Mouse (Mus musculus): ENCODE data around the gene Slc2a6. TPM values are rescaled to one million over a fixed set of nuclear protein-coding genes. Genes with fewer than 3 reads are reported as not detected.

The Slc2a6 gene
- polyA plus RNA-seq (2014; fragmentation: Illumina TruSeq; extraction: RNeasy Lipid Tissue Mini Kit (QIAGEN cat#74804); ENCODE audit: low replicate concordance) = not detected

GRCm38 (mm10) chr2:27027618-27028436 is at the start of gene Slc2a6:
Slc2a6 (minus strand) TSS chr2:27027998.

GRCm38 (mm10) chr2:27071978-27072377 is 44.2 kb upstream of the Slc2a6 start, which contains the start of gene Mymk:
Mymk (minus strand) TSS chr2:27072179.

GRCm38 (mm10) chr2:27009714-27010244 is 18.0 kb downstream of the Slc2a6 start, which contains the start of gene Cacfd1:
Cacfd1 (plus strand) TSS chr2:27009926.

GRCm38 (mm10) chr2:26973116-26973515 is 54.7 kb downstream of the Slc2a6 start, which contains the start of gene Adamts13:
Adamts13 (plus strand) TSS chr2:26973416.

Other genes with a start within 250 kb of the Slc2a6 start
- gene Abo, start 163.0 kb downstream of the Slc2a6 start, polyA plus RNA-seq (2014; fragmentation: Illumina TruSeq; extraction: RNeasy Lipid Tissue Mini Kit (QIAGEN cat#74804); ENCODE audit: low replicate concordance) = not detected
- gene Surf6, start 125.1 kb downstream of the Slc2a6 start, polyA plus RNA-seq (2014; fragmentation: Illumina TruSeq; extraction: RNeasy Lipid Tissue Mini Kit (QIAGEN cat#74804); ENCODE audit: low replicate concordance) = 5.5 TPM
- 5.4 TPM for gene Med22, start 117.3 kb downstream of the Slc2a6 start, polyA plus RNA-seq (2014; fragmentation: Illumina TruSeq; extraction: RNeasy Lipid Tissue Mini Kit (QIAGEN cat#74804); ENCODE audit: low replicate concordance)
- 33.3 TPM for gene Rpl7a, start 117.2 kb downstream of the Slc2a6 start, polyA plus RNA-seq (2014; fragmentation: Illumina TruSeq; extraction: RNeasy Lipid Tissue Mini Kit (QIAGEN cat#74804); ENCODE audit: low replicate concordance)
- gene Surf2, start 111.6 kb downstream of the Slc2a6 start, polyA plus RNA-seq (2014; fragmentation: Illumina TruSeq; extraction: RNeasy Lipid Tissue Mini Kit (QIAGEN cat#74804); ENCODE audit: low replicate concordance) = 3.6 TPM
- gene Surf1, start 111.5 kb downstream of the Slc2a6 start, polyA plus RNA-seq (2014; fragmentation: Illumina TruSeq; extraction: RNeasy Lipid Tissue Mini Kit (QIAGEN cat#74804); ENCODE audit: low replicate concordance) = 21.3 TPM
- 186 TPM for gene Surf4, start 94.1 kb downstream of the Slc2a6 start, polyA plus RNA-seq (2014; fragmentation: Illumina TruSeq; extraction: RNeasy Lipid Tissue Mini Kit (QIAGEN cat#74804); ENCODE audit: low replicate concordance)
- gene Stkld1, start 94.0 kb downstream of the Slc2a6 start, polyA plus RNA-seq (2014; fragmentation: Illumina TruSeq; extraction: RNeasy Lipid Tissue Mini Kit (QIAGEN cat#74804); ENCODE audit: low replicate concordance) = not detected
- gene Rexo4, start 63.6 kb downstream of the Slc2a6 start, polyA plus RNA-seq (2014; fragmentation: Illumina TruSeq; extraction: RNeasy Lipid Tissue Mini Kit (QIAGEN cat#74804); ENCODE audit: low replicate concordance) = 56.6 TPM
- gene Adamts13, start 54.6 kb downstream of the Slc2a6 start, polyA plus RNA-seq (2014; fragmentation: Illumina TruSeq; extraction: RNeasy Lipid Tissue Mini Kit (QIAGEN cat#74804); ENCODE audit: low replicate concordance) = not detected
- 14.2 TPM for gene Cacfd1, start 18.1 kb downstream of the Slc2a6 start, polyA plus RNA-seq (2014; fragmentation: Illumina TruSeq; extraction: RNeasy Lipid Tissue Mini Kit (QIAGEN cat#74804); ENCODE audit: low replicate concordance)
- gene Mymk, start 44.2 kb upstream of the Slc2a6 start, polyA plus RNA-seq (2014; fragmentation: Illumina TruSeq; extraction: RNeasy Lipid Tissue Mini Kit (QIAGEN cat#74804); ENCODE audit: low replicate concordance) = not detected
- not detected for gene Adamtsl2, start 51.4 kb upstream of the Slc2a6 start, polyA plus RNA-seq (2014; fragmentation: Illumina TruSeq; extraction: RNeasy Lipid Tissue Mini Kit (QIAGEN cat#74804); ENCODE audit: low replicate concordance)
- gene Fam163b, start 114.5 kb upstream of the Slc2a6 start, polyA plus RNA-seq (2014; fragmentation: Illumina TruSeq; extraction: RNeasy Lipid Tissue Mini Kit (QIAGEN cat#74804); ENCODE audit: low replicate concordance) = not detected
- gene Dbh, start 137.2 kb upstream of the Slc2a6 start, polyA plus RNA-seq (2014; fragmentation: Illumina TruSeq; extraction: RNeasy Lipid Tissue Mini Kit (QIAGEN cat#74804); ENCODE audit: low replicate concordance) = not detected
- 0.67 TPM for gene Sardh, start 220.3 kb upstream of the Slc2a6 start, polyA plus RNA-seq (2014; fragmentation: Illumina TruSeq; extraction: RNeasy Lipid Tissue Mini Kit (QIAGEN cat#74804); ENCODE audit: low replicate concordance)

Measured in small intestine, adult 10 weeks (tissue).